Mouse (Mus musculus): ENCODE data around the gene Ergic1.

DNA sequence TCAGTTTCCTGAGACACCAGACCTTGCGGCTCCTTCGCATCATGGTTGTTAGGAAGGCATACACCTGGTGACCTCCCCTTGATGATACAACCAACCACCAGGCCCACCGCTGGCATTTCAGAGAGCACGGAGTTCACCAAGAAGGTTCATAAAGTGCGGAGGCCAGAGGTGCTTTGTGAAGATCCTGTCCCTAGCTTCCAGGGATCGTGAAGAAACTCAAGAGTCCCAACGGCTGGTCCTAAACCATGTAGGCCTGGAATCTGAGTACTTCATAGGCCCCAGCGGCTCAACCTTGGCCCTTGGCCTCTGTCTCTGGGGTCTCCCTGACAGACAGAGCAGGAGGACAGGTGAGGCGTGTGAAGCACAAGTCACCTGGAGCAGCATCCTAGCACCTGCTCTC is 34.0 kb upstream of the Ergic1 start:
- TF ChIP-seq EP300 (IDR thresholded peaks at IDR 0.05; ENCODE audit: low read depth) (no peak), CTCF (IDR thresholded peaks at IDR 0.05; ENCODE audit: low read depth) (no peak)

All from liver, postnatal 0 days (tissue).